Mouse (Mus musculus) embryo, embryonic 10 days (tissue): ENCODE data around the gene Olfr725.

Source experiments
- DNase-seq: peaks from one replicate; pipeline ENCODE4 v3.0.0-alpha.2; 2015; ENCODE audit warnings: low spot score

Gene Olfr725

GRCm38 (mm10) chr14:50040275-50040674 lies at the start of gene Olfr725:
Olfr725 (minus strand) TSS chr14:50040375.
- DNase-seq = no peak

- no peak for DNase-seq
Measured at GRCm38 (mm10) chr14:50062733-50063104, 22.5 kb upstream of the Olfr725 start.

GRCm38 (mm10) chr14:50061955-50062732 lies 22.0 kb upstream of the Olfr725 start:
- DNase-seq = peak; percentile 85

DNA sequence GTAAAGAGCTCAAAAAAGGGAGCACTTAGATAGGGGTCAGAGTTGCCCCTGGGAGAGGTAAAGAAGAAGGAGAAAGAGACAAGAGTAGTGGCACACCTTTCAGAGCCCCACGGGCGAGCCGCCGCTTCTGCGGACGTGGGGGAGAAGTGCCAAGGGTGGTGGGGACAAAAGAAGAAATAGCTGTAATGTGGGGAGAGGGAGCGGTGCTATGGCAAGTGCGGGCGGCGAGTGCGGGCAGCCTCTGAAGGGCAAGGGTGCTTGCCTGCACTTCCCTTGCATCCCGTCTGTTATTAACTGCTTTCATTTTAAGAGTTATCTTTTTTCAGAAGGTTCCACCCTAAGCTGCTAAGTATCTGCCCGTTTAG lies 21.4 kb upstream of the Olfr725 start:
- DNase-seq = no peak

DNA sequence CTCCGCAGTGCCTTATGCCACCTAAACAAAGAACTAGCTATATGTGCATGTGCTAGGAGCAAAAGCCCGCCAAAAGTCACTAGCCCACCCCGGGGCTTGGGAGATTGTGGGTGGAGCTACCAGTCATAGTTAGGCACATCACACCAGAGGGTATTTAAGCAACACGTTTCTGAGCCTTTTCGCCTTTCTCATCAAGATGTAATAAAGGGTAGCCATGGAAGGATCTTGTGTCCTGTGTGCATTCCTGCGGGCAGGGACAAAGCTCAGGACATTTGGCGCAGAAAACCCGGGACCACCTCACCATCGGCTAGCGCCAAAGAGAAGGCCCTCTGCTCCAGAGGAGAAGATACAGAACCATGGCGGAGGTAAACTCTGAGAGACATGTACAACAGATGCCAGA lies 21.0 kb upstream of the Olfr725 start:
- peak; percentile 48 for DNase-seq

GRCm38 (mm10) chr14:50032041-50032440 lies 8.1 kb downstream of the Olfr725 start:
- DNase-seq = no peak

DNA sequence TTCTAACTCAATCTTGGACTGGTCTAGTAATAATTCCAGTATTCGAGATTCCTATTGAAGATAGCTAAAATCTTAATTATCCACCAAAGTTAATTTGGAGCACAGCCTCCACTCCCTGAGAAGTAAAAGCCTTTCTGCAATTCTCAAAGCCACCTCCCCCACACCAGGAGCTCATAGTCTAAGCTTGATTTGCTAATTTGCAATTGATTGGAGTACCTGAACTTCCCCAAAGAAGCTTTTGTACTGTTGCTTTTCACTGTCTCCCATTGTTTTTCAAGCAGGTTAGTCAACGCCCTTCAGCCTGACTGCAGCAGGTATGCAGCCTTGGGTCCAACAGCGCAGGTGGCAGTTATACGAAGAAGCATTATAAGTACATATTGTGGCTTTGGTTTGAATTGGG lies 8.8 kb downstream of the Olfr725 start:
- no peak for DNase-seq

DNA sequence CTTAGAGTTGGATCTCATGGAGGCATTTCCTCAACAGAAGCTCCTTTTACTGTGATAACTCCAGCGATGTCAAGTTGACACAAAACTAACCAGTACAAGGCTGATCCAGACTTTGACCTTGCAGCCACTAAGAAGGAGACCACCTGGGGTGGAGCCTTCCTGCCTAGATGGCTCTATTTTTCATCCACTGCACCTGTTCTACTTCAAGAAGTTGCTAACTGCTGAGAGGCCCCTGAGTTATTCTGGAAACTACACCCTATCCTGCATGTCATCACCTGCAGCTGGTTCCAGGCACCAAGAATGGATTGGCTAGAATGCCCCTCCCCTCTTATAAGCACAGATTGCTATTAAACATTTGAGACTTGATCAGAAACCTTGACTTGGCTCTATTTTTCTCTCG lies 13.8 kb downstream of the Olfr725 start:
- no peak for DNase-seq
